Mouse (Mus musculus) cerebellum, adult 9-10 months (tissue): ENCODE data around the gene Jarid2.

Experiments used
- DNase-seq: peaks from one replicate; pipeline ENCODE4 v3.0.0; 2022

Gene Jarid2

GRCm38 (mm10) chr13:44924042-44924441 is 194.8 kb downstream of the Jarid2 start:
- DNase-seq: no peak

- DNase-seq: no peak
These were observed 195.9 kb downstream of the Jarid2 start for GRCm38 (mm10) chr13:44925173-44925572.

- no peak for DNase-seq
These were observed 197.0 kb downstream of the Jarid2 start for GRCm38 (mm10) chr13:44926311-44926710.

GRCm38 (mm10) chr13:44932307-44933264 is 203.3 kb downstream of the Jarid2 start:
- no peak for DNase-seq

GRCm38 (mm10) chr13:44933575-44933974 is 204.3 kb downstream of the Jarid2 start:
- DNase-seq: no peak

GRCm38 (mm10) chr13:44937681-44938080 is 208.4 kb downstream of the Jarid2 start:
- DNase-seq: no peak

- DNase-seq: no peak
These were observed 210.2 kb downstream of the Jarid2 start for GRCm38 (mm10) chr13:44939326-44940035.

- no peak for DNase-seq
These were observed 214.3 kb downstream of the Jarid2 start for GRCm38 (mm10) chr13:44943618-44944017.

GRCm38 (mm10) chr13:44946880-44947635 is 217.8 kb downstream of the Jarid2 start:
- peak; percentile 56 for DNase-seq

- no peak for DNase-seq
These were observed 219.3 kb downstream of the Jarid2 start for GRCm38 (mm10) chr13:44948320-44949250.

- DNase-seq: peak; percentile 44
These were observed 223.3 kb downstream of the Jarid2 start for GRCm38 (mm10) chr13:44952393-44953086.

- DNase-seq: no peak
These were observed 224.4 kb downstream of the Jarid2 start for GRCm38 (mm10) chr13:44953546-44954231.

- no peak for DNase-seq
These were observed 224.9 kb downstream of the Jarid2 start for GRCm38 (mm10) chr13:44954232-44954568.

- no peak for DNase-seq
These were observed 226.5 kb downstream of the Jarid2 start for GRCm38 (mm10) chr13:44955781-44956180.

- DNase-seq: no peak
These were observed 227.8 kb downstream of the Jarid2 start for GRCm38 (mm10) chr13:44957049-44957448.

GRCm38 (mm10) chr13:44960542-44961291 is 231.4 kb downstream of the Jarid2 start:
- peak; percentile 31 for DNase-seq
